Mouse (Mus musculus) ES-Bruce4 (cell line): ENCODE measurements around the gene Ache.

Experiments
- CTCF ChIP-seq: IDR thresholded peaks from one replicate; pipeline ENCODE4 v1.8.1; 2011; ENCODE audit warnings: low read depth, low read length
- EP300 ChIP-seq: IDR thresholded peaks from 2 replicates; pipeline ENCODE4 v1.6.1; 2011; ENCODE audit warnings: low read depth, low read length; ENCODE audit not compliant: insufficient read depth
- POLR2A ChIP-seq: IDR thresholded peaks from one replicate; pipeline ENCODE4 v1.8.1; 2011; ENCODE audit warnings: low read length; ENCODE audit not compliant: insufficient read depth

- TF ChIP-seq CTCF = no peak
- peak; percentile 34 for TF ChIP-seq POLR2A
- no peak for TF ChIP-seq EP300
These were observed 6.0 kb downstream of the Ache start for GRCm38 (mm10) chr5:137293282-137293681.
